Mouse (Mus musculus) liver, embryonic 12.5 days (tissue): Measurements from ENCODE around the gene Exo5. TPM values are rescaled to one million over a fixed set of nuclear protein-coding genes. Genes with fewer than 3 reads are reported as not detected.

Source experiments
- ATAC-seq: fragments of 200-750 bp; cut with Nextera tagmentation; 2 replicates; pipeline ENCODE4 v1.8.0; 2017; ENCODE audit warnings: moderate number of reproducible peaks, mild to moderate bottlenecking, moderate library complexity
- H3K27ac ChIP-seq: fragments of 300-500 bp; sonication (generic); 2 replicates; pipeline ENCODE4 v1.5.1; 2016; ENCODE audit warnings: mild to moderate bottlenecking
- H3K27me3 ChIP-seq: fragments of 300-500 bp; sonication (generic); replicated peaks from 2 replicates; pipeline ENCODE4 v1.6.1; 2016; ENCODE audit warnings: mild to moderate bottlenecking, moderate library complexity
- H3K36me3 ChIP-seq: fragments of 300-500 bp; sonication (generic); 2 replicates; pipeline ENCODE4 v1.6.1; 2016; ENCODE audit warnings: mild to moderate bottlenecking, moderate library complexity
- H3K4me1 ChIP-seq: fragments of 300-500 bp; sonication (generic); 2 replicates; pipeline ENCODE4 v1.6.1; 2016
- H3K4me2 ChIP-seq: fragments of 300-500 bp; sonication (generic); 2 replicates; pipeline ENCODE4 v1.6.1; 2016; ENCODE audit warnings: mild to moderate bottlenecking, moderate library complexity
- H3K4me3 ChIP-seq: fragments of 300-500 bp; sonication (generic); 2 replicates; pipeline ENCODE4 v1.5.1; 2016; ENCODE audit warnings: mild to moderate bottlenecking, moderate library complexity
- H3K9ac ChIP-seq: fragments of 300-500 bp; sonication (generic); 2 replicates; pipeline ENCODE4 v1.6.1; 2016; ENCODE audit warnings: mild to moderate bottlenecking, moderate library complexity
- H3K9me3 ChIP-seq: fragments of 300-500 bp; sonication (generic); replicated peaks from 2 replicates; pipeline ENCODE4 v1.6.1; 2016; ENCODE audit warnings: mild to moderate bottlenecking, moderate library complexity
- WGBS: fragments of 180-500 bp; shearing (Covaris S2); methylation state at CpG from one replicate; pipeline ENCODE4 v1.1.7; 2016; ENCODE audit not compliant: insufficient replicate concordance; 5-methylcytosine and 5-hydroxymethylcytosine counted together
- microRNA-seq: library from miRNA; unstranded; fragments of <30 nt; microRNA quantifications from one replicate; pipeline ENCODE4, GENCODE M21; 2017
- polyA plus RNA-seq: library from polyadenylated mRNA; unstranded; fragments of >200 nt; fragmentation: Nextera tagmentation; extraction: Ambion mirVana; gene quantifications from 2 replicates; pipeline ENCODE4 v1.2.1, GENCODE M21; 2016

The Exo5 gene
- polyA plus RNA-seq, 1 experiment from 2014 or later: 9.8 TPM

- H3K27ac ChIP-seq: no peak overlapping the region
- no peak overlapping the region for H3K4me3 ChIP-seq
- peaks cover 9% of the 10 kb centered on the region; the same call in 1 of the 2 replicates for H3K4me1 ChIP-seq
- no peaks in the 10 kb centered on the region for H3K36me3 ChIP-seq
- no peak for ATAC-seq
- no peaks in the 10 kb centered on the region for H3K9me3 ChIP-seq
- no peak overlapping the region for H3K4me2 ChIP-seq
- 40% methylated on average over 4 of the region's 4 CpGs for WGBS
- no peak overlapping the region for H3K9ac ChIP-seq
- H3K27me3 ChIP-seq: peaks cover 25% of the 10 kb centered on the region; the same call in 1 of the 2 replicates
Observed at GRCm38 (mm10) chr4:120886131-120886530, 38.7 kb downstream of the Exo5 start.

GRCm38 (mm10) chr4:120885208-120886120 is 39.4 kb downstream of the Exo5 start:
- Histone ChIP-seq H3K36me3 (no peaks in the 10 kb centered on the region), H3K9ac (no peak overlapping the region), H3K27ac (no peak overlapping the region), H3K4me1 (peaks cover 12% of the 10 kb centered on the region; the same call in 1 of the 2 replicates), H3K4me2 (no peak overlapping the region), H3K4me3 (no peak overlapping the region), H3K27me3 (0 out of 2 replicates have a peak, but pooled peaks cover 25% of the 10 kb centered on the region), H3K9me3 (no peaks in the 10 kb centered on the region)
- ATAC-seq: no peak
- 48% methylated on average over 13 of the region's 13 CpGs for WGBS

GRCm38 (mm10) chr4:120882002-120882625 is 42.7 kb downstream of the Exo5 start:
- Histone ChIP-seq H3K9ac (no peak overlapping the region), H3K27ac (no peak overlapping the region), H3K4me2 (no peak overlapping the region), H3K36me3 (no peaks in the 10 kb centered on the region), H3K9me3 (no peaks in the 10 kb centered on the region), H3K4me1 (peaks cover 12% of the 10 kb centered on the region; the same call in 1 of the 2 replicates), H3K27me3 (0 out of 2 replicates have a peak, but pooled peaks cover 22% of the 10 kb centered on the region), H3K4me3 (no peak overlapping the region)
- no peak for ATAC-seq
- 51% methylated on average over 5 of the region's 5 CpGs for WGBS

GRCm38 (mm10) chr4:120880731-120881432 is 43.9 kb downstream of the Exo5 start:
- Histone ChIP-seq H3K4me1 (peaks cover 12% of the 10 kb centered on the region; the same call in 1 of the 2 replicates), H3K4me3 (no peak overlapping the region), H3K9me3 (no peaks in the 10 kb centered on the region), H3K27me3 (0 out of 2 replicates have a peak, but pooled peaks cover 17% of the 10 kb centered on the region), H3K4me2 (no peak overlapping the region), H3K9ac (no peak overlapping the region), H3K27ac (no peak overlapping the region), H3K36me3 (no peaks in the 10 kb centered on the region)
- WGBS: 36% methylated on average over 6 of the region's 6 CpGs
- no peak for ATAC-seq

- WGBS: 28% methylated on average over 4 of the region's 4 CpGs
- no peak overlapping the region for H3K4me2 ChIP-seq
- peaks cover 6% of the 10 kb centered on the region; the same call in 1 of the 2 replicates for H3K4me1 ChIP-seq
- no peak overlapping the region for H3K9ac ChIP-seq
- no peak overlapping the region for H3K27ac ChIP-seq
- no peaks in the 10 kb centered on the region for H3K9me3 ChIP-seq
- no peak overlapping the region for H3K4me3 ChIP-seq
- no peaks in the 10 kb centered on the region for H3K36me3 ChIP-seq
- 0 out of 2 replicates have a peak, but pooled peaks cover 8% of the 10 kb centered on the region for H3K27me3 ChIP-seq
- no peak for ATAC-seq
Observed at GRCm38 (mm10) chr4:120879386-120879785, 45.4 kb downstream of the Exo5 start.

GRCm38 (mm10) chr4:120878728-120879127 is 46.1 kb downstream of the Exo5 start:
- ATAC-seq: no peak
- 68% methylated on average over 3 of the region's 3 CpGs for WGBS
- no peak overlapping the region for H3K27ac ChIP-seq

GRCm38 (mm10) chr4:120875961-120876360 is 48.9 kb downstream of the Exo5 start:
- ATAC-seq: no peak
- H3K4me3 ChIP-seq: no peak overlapping the region
- H3K4me2 ChIP-seq: no peak overlapping the region
- H3K9me3 ChIP-seq: no peaks in the 10 kb centered on the region
- H3K27ac ChIP-seq: no peak overlapping the region
- peaks cover 11% of the 10 kb centered on the region; the same call in 1 of the 2 replicates for H3K27me3 ChIP-seq
- 71% methylated on average over 3 of the region's 3 CpGs for WGBS
- H3K36me3 ChIP-seq: no peaks in the 10 kb centered on the region
- peaks cover 2% of the 10 kb centered on the region; the same call in 1 of the 2 replicates for H3K4me1 ChIP-seq
- H3K9ac ChIP-seq: no peak overlapping the region

More at GRCm38 (mm10) chr4:120878728-120879127, 46.1 kb downstream of the Exo5 start:
- H3K9ac ChIP-seq: no peak overlapping the region
- H3K4me3 ChIP-seq: no peak overlapping the region
- H3K9me3 ChIP-seq: no peaks in the 10 kb centered on the region
- peaks cover 8% of the 10 kb centered on the region; the same call in 1 of the 2 replicates for H3K27me3 ChIP-seq
- H3K4me2 ChIP-seq: no peak overlapping the region
- no peaks in the 10 kb centered on the region for H3K36me3 ChIP-seq
- peaks cover 6% of the 10 kb centered on the region; the same call in 1 of the 2 replicates for H3K4me1 ChIP-seq

Small RNA genes lying within 50 kb of the gene (microRNA-seq; reads per million reads assigned to microRNA genes)
- gene Mir7015: 1.1 reads per million

Other genes with a start within 250 kb of the Exo5 start
- gene Kcnq4, start 176.4 kb downstream of the Exo5 start, polyA plus RNA-seq: 0.20 and 0.44 TPM in 2 replicates
- gene Nfyc, start 93.4 kb downstream of the Exo5 start, polyA plus RNA-seq: 64.2 and 66.4 TPM in 2 replicates
- 0.23 and 0.30 TPM in 2 replicates for gene Rims3, start 70.2 kb downstream of the Exo5 start, polyA plus RNA-seq
- 3.1 and 3.5 TPM in 2 replicates for gene Zfp69, start 26.7 kb upstream of the Exo5 start, polyA plus RNA-seq
- 45.5 and 46.9 TPM in 2 replicates for gene Smap2, start 92.2 kb upstream of the Exo5 start, polyA plus RNA-seq
- 2.7 and 3.7 TPM in 2 replicates for gene Col9a2, start 114.4 kb upstream of the Exo5 start, polyA plus RNA-seq
- gene Zmpste24, start 173.2 kb upstream of the Exo5 start, polyA plus RNA-seq: 30.8 and 31.9 TPM in 2 replicates
- not detected in 2 replicates for gene Tmco2, start 184.2 kb upstream of the Exo5 start, polyA plus RNA-seq